Mouse (Mus musculus) heart, postnatal 0 days (tissue): ENCODE measurements around the gene Slc7a5. TPM values are rescaled to one million over a fixed set of nuclear protein-coding genes. Genes with fewer than 3 reads are reported as not detected.

Experiments used
- ATAC-seq: fragments of 200-750 bp; cut with Nextera tagmentation; 2 replicates; pipeline ENCODE4 v1.8.0; 2017; ENCODE audit warnings: low read depth, moderate number of reproducible peaks, moderate library complexity; ENCODE audit not compliant: insufficient read depth
- DNase-seq: peaks from one replicate; pipeline ENCODE4 v3.0.0-alpha.2; 2016; ENCODE audit warnings: low spot score
- H3K27ac ChIP-seq: fragments of 300-500 bp; sonication (generic); 2 replicates; pipeline ENCODE4 v1.5.1; 2014; ENCODE audit warnings: low read depth, mild to moderate bottlenecking
- H3K27me3 ChIP-seq: fragments of 300-500 bp; sonication (generic); 2 replicates; pipeline ENCODE4 v1.6.1; 2014; ENCODE audit warnings: low read length, mixed read lengths; ENCODE audit not compliant: control insufficient read depth, insufficient read depth
- H3K36me3 ChIP-seq: fragments of 300-500 bp; sonication (generic); replicated peaks from 2 replicates; pipeline ENCODE4 v1.6.1; 2014; ENCODE audit warnings: low read length, mixed read lengths; ENCODE audit not compliant: control insufficient read depth, insufficient read depth
- H3K4me1 ChIP-seq: fragments of 300-500 bp; sonication (generic); 2 replicates; pipeline ENCODE4 v1.6.1; 2014; ENCODE audit warnings: antibody characterized with exemption; ENCODE audit not compliant: control insufficient read depth, insufficient read depth
- H3K4me2 ChIP-seq: fragments of 300-500 bp; sonication (generic); 2 replicates; pipeline ENCODE4 v1.6.1; 2014; ENCODE audit warnings: low read depth, mild to moderate bottlenecking, low read length, moderate library complexity
- H3K4me3 ChIP-seq: fragments of 300-500 bp; sonication (generic); 2 replicates; pipeline ENCODE4 v1.5.1; 2014; ENCODE audit warnings: low read depth, low read length
- H3K9ac ChIP-seq: fragments of 300-500 bp; sonication (generic); replicated peaks from 2 replicates; pipeline ENCODE4 v1.6.1; 2014; ENCODE audit warnings: low read depth, low read length, mixed read lengths
- H3K9me3 ChIP-seq: fragments of 300-500 bp; sonication (generic); replicated peaks from 2 replicates; pipeline ENCODE4 v1.6.1; 2016; ENCODE audit warnings: low read length; ENCODE audit not compliant: control insufficient read depth
- CTCF ChIP-seq: IDR thresholded peaks from 2 replicates; pipeline ENCODE4 v1.5.1; 2016; ENCODE audit warnings: antibody characterized with exemption, control low read depth, low read depth
- EP300 ChIP-seq: IDR thresholded peaks from 2 replicates; pipeline ENCODE4 v1.6.1; 2016; ENCODE audit warnings: antibody characterized with exemption, low read depth
- WGBS: fragments of 180-500 bp; shearing (Covaris S2); extraction: QIAGEN DNeasy Blood & Tissue Kit; methylation state at CpG from one replicate; pipeline ENCODE4 v1.1.7; 2014; 5-methylcytosine and 5-hydroxymethylcytosine counted together
- polyA plus RNA-seq: library from polyadenylated mRNA; unstranded; fragments of >200 nt; fragmentation: Nextera tagmentation; extraction: Ambion mirVana; gene quantifications from 2 replicates; pipeline ENCODE4 v1.2.1, GENCODE M21; 2015
- total RNA-seq: library from RNA; depleted of rRNA; stranded (reverse); fragments of >200 nt; gene quantifications from 2 replicates; pipeline ENCODE4 v1.2.3, GENCODE M21; 2014; ENCODE audit warnings: low replicate concordance

Slc7a5 gene
- total and polyA plus RNA-seq, 2 experiments from 2014 or later = 7.1 to 24.7 TPM

DNA sequence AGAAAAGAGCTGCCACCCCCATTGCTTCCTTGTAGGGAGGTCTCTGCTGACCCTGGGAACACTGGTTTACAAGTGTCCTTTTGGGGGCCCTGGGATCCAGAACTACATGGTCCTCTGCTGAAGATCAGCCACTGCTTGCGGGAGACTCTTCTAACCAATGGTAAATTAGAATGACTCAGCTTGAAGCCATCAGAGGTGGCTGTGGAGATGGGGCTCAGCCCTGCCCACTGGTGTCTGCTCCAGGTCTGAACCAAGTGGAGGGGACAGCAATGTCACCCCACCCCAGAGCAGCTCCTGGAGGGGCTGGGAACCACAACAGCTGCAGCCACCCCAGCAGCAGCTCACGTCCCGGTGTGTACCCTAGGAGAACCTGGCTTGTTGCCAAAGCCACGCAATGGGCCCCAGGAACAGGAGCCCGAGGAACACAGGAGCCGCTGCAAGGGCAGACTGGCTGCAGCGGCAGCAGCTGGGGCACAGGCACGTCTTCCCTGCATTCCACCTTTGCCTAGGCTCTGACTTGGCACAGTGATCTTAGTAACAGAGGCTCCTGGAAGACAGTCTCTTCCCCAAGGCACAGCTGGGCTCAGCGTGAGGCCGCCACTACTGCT, 35.6 kb downstream of the Slc7a5 start:
- no peak overlapping the region for H3K27ac ChIP-seq
- TF ChIP-seq EP300 (no peak), CTCF (no peak)
- no peaks in the 10 kb centered on the region for H3K27me3 ChIP-seq
- H3K4me1 ChIP-seq = peaks cover 24% of the 10 kb centered on the region
- ATAC-seq = no peak
- no peak overlapping the region for H3K4me3 ChIP-seq
- no peak for DNase-seq
- WGBS = 12% methylated on average over 10 of the region's 10 CpGs
- no peaks in the 10 kb centered on the region for H3K36me3 ChIP-seq
- no peak overlapping the region for H3K9ac ChIP-seq
- H3K4me2 ChIP-seq = peak overlapping the region; percentile 25; the same call in 1 of the 2 replicates
- H3K9me3 ChIP-seq = no peaks in the 10 kb centered on the region

DNA sequence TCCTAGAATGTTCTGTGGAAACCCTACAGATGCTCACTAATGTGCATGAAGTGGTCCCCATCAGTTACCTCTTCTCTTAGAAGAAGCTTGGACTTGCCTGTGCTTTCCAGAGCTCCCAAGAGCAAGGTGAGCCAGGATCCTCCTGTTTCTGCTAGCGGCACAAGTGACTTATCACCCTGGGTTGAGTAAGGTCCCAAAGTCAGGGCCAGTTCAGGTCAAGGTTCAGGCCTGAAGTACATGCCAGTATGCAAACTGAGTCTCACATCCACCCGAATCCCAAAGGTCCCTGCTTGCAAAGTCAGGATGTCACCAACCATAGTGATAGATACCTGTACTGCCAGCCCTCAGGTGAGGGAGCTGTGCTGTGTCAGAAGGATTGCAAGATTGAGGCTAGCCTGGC, 37.3 kb downstream of the Slc7a5 start:
- Histone ChIP-seq H3K27me3 (no peaks in the 10 kb centered on the region), H3K9ac (no peak overlapping the region), H3K27ac (no peak overlapping the region), H3K4me1 (peaks cover 13% of the 10 kb centered on the region), H3K4me3 (no peak overlapping the region), H3K9me3 (no peaks in the 10 kb centered on the region), H3K36me3 (no peaks in the 10 kb centered on the region), H3K4me2 (no peak overlapping the region)
- 83% methylated on average over 2 of the region's 2 CpGs for WGBS
- ATAC-seq = no peak
- TF ChIP-seq EP300 (no peak), CTCF (no peak)
- no peak for DNase-seq

DNA sequence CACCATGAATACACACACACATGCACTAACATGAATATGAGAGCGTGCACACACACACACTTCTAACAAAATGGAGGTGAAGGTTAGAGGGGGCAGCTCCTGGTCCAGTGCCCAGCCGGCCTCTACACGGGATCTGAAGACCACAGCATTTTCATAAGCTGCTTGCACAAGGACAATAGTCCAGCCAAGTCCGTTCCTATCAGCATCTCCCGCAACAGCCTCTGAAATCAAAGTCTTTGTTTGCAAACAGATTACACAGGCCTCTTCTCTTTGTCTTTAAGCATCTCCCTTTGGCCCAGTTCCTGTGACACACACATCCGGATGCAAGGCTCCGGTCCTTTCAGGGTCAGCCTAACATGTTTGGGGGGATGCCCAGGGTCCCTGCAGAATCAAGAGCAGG, 38.6 kb downstream of the Slc7a5 start:
- no peak for DNase-seq
- Histone ChIP-seq H3K27ac (no peak overlapping the region), H3K27me3 (no peaks in the 10 kb centered on the region), H3K4me3 (no peak overlapping the region), H3K4me1 (peaks cover 6% of the 10 kb centered on the region), H3K9ac (no peak overlapping the region), H3K36me3 (no peaks in the 10 kb centered on the region), H3K4me2 (no peak overlapping the region), H3K9me3 (no peaks in the 10 kb centered on the region)
- TF ChIP-seq EP300 (no peak), CTCF (no peak)
- ATAC-seq = no peak
- WGBS = 76% methylated on average over 7 of the region's 7 CpGs

DNA sequence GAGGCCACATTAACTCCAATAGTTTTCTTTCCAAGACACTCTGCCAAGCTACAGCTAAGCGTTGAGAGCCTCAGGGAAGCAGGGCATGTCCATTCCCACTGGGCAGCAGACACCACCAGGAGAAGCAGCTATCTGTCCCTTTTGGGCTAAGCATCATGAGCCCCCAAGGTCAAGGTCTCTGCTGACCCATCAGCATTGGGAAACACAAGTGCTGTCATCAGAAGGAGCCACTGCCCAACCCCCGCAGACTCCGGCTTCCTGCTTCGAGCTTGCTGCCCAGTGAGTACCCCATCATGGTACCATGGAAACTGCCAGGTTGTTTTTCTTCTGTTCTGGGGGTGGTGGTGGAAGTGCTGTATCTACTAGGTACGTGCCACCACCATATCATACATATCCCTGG, 39.3 kb downstream of the Slc7a5 start:
- Histone ChIP-seq H3K36me3 (no peaks in the 10 kb centered on the region), H3K9ac (no peak overlapping the region), H3K27ac (no peak overlapping the region), H3K9me3 (no peaks in the 10 kb centered on the region), H3K4me1 (peaks cover 6% of the 10 kb centered on the region), H3K4me2 (no peak overlapping the region), H3K4me3 (no peak overlapping the region), H3K27me3 (no peaks in the 10 kb centered on the region)
- ATAC-seq (no peak), DNase-seq (no peak)
- TF ChIP-seq EP300 (no peak), CTCF (no peak)
- 85% methylated on average over 5 of the region's 5 CpGs for WGBS

DNA sequence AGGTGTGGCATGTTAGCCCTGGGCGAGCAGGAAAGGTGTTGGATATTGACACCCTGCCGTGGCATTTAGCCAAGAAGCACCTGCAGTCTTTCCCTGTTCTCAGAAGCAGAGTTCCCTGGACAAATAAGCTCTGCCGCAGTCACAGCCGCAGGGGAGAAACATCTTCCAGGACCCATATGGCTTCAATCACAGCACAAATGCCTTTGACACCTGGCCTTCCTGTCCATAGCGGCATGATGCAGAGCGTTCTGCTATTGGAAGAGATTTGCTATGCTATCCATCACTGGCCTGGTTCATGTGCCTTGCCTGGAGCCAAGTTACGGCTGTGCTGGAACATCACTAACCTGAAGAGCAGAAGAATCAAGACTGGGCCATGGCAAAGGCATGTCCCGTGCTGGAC, 42.1 kb downstream of the Slc7a5 start:
- H3K36me3 ChIP-seq = no peaks in the 10 kb centered on the region
- TF ChIP-seq EP300 = no peak
- TF ChIP-seq CTCF = no peak
- H3K27me3 ChIP-seq = no peaks in the 10 kb centered on the region
- no peaks in the 10 kb centered on the region for H3K9me3 ChIP-seq
- no peak overlapping the region for H3K27ac ChIP-seq
- no peak for DNase-seq
- H3K4me2 ChIP-seq = no peak overlapping the region
- no peak overlapping the region for H3K4me3 ChIP-seq
- 81% methylated on average over 8 of the region's 8 CpGs for WGBS
- H3K4me1 ChIP-seq = 0 out of 2 replicates have a peak, but pooled peaks cover 4% of the 10 kb centered on the region
- no peak overlapping the region for H3K9ac ChIP-seq
- ATAC-seq = no peak
